Mouse (Mus musculus): ENCODE data around the gene Gpank1.
A peak's percentile ranks its signal among the peaks of the same experiment; 100 is the strongest.

Gpank1 gene

DNA sequence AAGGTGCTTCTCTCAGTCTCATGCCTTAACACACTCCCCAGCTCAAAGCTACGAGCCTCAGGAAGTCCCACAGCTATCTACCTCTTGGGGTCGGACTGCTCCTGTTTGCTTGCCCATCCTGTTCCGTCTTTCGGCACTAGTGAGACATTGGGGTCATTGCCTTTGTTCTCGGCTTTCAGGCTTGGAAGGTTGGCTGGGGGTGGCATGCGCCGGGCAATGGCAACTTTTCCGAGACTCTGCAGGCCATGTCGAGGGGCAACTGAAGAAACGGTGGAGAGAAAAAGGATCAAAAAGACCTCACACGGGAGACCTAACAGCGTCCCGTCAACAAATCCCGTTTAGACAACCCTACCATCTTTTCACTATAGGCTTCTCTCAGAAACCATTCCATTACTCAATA, 40.9 kb downstream of the Gpank1 start:
- no peak for DNase-seq

DNA sequence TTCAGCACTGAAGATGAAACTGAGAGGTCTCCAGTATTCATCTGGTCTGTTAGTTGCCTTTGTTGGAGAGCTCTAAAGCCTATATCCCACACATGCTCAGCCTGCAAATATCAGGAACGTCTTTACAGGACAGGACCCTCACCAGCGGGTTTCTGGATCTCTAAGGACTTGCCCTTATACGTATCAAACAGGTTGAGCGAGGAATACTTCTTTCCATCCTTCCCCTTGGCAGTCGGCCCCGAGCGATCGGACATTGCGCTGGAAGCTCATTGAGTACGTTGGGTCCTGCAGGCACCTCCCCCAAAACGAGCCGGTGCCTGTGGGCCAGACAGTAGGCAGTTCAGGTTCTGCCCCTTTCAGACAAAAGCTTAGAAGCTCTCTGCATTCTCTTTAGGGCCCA, 41.5 kb downstream of the Gpank1 start:
- peak; percentile 66 to 72 for DNase-seq

DNA sequence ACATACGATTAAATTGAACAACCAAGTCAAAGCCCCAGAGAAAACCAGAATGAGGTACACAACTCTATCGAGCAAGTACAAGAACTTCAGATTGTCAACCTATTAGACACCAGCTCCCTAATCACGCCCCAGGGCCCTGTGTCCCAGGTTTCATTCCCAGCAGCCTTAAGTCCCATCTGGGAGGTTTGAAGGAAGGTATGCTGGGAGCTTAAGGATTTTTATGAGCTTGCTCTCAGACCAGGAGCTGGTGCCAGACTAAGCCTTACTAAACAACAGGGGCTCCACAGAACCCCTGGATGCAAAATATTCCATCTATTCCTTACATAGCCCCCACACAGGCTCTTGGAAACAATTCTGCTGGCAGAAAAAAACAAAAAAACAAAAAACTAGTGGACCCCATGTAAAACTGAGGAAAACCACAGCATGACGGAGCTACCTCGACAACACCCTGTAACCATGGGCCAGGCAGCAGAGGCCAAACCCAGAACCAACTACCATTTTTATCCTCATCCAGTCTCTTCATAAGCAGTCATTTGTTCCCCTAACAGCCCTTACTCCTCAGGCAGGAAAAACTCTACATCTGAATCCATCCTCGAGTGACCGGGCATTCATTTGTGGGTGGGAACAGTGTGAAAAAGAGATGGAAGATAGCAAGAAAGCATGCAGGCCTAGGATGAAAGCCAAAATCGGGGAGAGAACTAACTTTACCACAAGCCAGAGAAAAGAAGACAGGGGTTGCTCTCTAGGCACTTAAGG, 42.2 kb downstream of the Gpank1 start:
- DNase-seq = no peak

DNA sequence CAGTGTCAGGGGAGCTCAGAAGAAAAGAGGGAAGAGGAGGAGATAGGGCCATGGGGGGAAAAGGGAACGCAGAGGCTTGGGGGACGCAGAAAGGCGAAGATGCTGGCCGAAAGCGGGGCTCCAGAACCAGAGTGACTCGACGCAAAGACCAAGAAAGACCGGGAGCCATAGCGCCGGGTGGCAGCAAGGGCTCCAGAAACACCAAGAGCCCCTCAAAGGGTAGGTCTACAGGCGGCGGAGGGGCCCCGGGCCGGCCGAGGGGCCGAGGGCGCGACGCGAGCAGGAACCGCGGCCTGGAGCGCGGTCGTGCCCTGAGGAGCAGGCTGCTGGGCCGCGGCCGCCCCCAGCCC, 42.9 kb downstream of the Gpank1 start:
- DNase-seq = peak in 1 of 2 experiments; percentile 24

DNA sequence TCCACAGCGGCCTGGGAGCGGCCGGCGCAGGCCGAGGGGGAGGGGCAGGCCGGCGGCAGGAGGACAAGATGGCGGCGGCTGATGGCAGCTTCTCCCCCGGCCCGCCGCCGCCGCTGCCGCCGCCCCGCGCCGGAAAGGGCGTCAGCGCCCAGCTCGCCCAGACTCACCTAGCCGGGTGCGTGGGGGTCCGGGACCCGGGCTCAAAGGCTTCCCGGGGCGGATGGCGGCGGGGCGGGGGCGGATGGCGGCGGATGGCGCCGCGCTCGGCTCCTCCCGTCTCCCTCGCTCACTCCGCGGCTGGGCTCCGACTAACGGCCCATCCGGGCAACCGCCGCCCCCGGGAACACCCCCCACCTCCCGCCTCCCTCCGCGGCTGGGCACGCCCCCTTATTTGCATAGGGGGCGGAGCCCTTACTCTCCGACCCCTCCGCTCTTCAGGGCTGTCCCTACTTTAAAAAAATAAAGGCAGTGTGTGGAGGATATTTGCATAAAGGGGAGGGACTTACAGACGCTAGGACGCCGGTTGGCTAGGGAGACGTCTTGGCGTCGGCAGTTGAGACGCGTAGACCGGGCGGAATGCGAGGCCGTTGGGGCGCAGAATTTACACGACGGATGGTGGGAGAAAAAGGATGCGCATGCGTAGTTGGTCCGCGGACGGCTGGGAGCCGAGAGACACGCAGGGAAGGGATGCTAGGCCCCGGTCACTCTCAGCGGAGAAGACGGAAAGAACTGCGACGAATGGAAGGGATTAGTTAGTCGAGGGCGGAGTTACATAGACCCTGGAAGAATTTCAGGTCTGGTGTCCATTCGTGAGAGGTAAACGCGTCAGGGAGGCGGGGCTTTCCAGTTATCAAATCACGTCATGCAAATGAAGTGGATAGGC, 43.6 kb downstream of the Gpank1 start, which contains the start of gene Prrc2a:
Prrc2a (minus strand) TSS at position 330 of the 883 bp plus-strand sequence.
- peak; percentile 98 to 99 for DNase-seq

DNA sequence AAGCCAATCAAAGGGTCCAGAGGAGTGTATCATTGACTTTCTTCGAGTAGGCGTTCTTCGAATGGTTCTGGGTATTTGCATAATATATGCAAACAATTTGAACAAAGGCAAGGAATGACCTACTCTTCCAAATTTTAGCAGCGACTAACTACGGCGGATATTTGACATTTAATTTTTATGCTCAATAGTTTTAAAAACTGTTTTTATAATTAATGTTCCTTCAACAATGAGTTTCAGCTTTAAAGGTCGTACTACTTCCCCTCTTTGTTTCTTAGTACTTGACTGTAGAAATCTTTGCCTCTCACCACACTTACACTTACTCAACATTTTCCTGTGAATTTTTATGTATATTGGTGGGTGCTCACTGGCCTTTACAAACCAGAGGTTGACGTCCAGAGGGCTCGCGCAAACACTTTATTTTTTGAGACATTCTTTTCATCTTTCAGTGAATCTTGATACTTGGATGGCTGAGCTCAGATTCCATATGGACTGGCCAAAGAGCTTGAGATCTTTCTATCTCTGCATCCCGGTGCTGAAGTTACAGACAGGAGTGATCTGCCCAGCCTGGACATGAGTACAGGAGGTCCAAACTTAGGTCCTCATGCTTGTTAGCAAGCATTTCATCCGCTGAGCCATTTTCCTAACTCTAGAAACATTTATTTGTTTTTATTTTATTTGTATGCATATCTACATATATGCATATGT, 44.3 kb downstream of the Gpank1 start:
- no peak for DNase-seq

DNA sequence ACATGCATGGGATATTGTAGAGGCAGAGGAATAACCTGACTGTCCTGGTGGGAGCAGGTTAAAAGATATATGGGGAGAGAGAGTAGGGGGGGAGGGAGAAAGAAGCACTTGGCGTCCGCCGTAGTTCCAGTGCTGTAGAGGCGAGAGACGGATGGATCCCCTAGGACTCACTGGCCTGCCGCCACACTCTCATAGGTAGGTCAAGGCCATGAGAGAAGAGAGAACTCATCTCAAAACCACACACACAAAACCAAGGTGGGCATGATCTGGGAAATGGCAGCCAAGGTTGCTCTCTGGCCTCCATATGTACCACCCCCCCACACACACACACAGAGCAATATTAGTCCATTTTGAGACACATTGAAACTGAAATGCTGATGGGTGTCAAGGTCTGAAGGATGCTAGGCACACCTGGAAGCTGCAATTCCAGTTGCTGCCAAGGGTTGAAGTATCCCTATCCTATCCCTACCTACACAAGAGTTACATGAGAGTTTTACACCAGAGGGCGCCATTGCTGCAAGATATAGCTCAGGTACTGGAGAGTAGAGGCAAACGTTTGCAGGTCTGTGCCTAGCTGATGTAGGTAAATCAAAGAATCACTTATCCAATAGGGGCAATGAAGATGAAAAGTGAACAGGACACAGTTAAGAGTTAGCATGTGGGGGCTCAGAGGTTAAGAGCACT, 45.2 kb downstream of the Gpank1 start:
- DNase-seq = peak; percentile 60 to 81

DNA sequence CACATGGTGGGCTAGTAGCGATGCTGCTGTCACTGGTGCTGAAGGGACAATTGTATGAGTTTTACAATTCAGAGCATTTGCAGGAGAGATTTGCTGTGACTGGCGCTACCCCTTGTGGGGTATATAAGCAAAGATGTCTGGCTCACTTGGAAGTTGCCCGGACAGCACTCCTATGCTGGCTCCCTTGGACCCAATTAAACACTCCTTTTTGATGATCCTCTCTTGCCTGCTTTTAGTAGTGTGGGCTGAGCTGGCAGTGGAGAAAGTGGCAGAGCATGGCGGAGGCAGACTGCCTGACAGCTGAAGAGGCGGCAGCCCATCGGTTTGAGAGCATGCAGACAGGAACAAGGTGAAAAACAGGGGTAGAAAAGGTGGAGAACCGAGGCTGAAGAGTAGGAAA, 46.5 kb downstream of the Gpank1 start:
- no peak for DNase-seq

DNA sequence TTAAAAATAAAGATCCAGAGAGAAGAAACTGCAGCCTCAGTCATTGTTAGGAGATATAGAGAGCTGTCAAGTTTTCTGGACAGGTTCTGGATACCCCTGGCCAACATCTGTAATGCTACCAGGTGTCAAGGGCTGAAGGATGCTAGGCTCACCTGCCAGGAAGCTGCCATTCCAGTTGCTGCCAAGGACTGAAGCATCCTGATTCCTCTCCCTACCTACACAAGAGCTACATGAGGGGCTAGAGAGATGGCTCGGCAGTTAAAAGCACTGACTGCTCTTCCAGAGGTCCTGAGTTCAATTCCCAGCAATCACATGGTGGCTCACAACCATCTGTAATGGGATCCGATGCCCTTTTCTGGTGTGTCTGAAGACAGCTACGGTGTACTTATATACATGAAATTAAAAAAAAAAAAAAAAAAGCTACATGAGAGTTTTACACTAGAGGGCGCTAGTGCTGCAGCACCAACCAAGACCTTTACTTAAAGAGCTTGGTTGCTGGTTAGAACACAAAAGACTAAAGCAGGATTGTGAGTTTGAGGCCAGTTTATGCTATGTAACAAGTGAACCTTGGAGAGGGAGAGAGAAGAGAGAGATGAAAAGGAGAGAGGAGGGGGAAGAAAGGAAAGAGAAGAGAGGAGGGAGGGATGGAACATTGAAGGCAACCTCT, 47.4 kb downstream of the Gpank1 start:
- DNase-seq = no peak

DNA sequence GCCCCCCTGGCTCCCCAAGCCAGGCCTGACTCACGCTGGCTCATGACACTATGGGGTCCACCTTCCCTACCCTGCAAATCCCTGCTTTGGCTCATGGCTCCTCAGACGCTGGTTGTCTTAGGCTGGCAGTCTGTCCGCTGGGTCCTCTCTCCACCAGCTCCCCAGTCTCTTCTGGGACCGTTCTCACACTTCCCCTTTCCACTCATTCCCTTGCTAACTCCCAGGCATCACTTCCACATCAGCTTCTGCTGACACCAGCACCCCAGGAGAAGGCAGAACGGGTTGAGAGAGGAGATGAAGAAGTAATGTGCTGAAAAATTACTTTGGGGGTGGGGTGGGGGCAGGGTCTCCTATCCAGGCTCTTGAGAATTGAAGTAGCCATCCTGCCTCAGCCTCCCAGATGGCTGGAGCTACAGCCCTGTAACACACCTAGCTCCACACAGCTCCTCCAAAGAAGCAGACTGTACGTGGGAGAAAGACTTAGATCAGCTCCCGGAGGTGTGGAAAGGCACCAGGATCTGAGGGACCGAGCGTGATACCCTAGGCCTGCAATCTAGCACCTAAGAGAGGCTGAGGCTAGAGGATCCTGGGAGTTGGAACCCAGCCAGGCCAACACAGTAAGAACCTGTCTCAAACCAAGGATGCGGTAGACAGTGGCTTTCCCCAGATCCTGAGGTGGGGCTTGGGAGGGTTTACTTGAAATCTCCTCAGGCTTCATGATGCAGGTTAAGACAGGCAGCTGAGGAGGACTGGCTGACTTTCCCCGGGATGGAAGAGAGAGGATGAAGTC, 51.4 kb downstream of the Gpank1 start:
- no peak for DNase-seq

DNA sequence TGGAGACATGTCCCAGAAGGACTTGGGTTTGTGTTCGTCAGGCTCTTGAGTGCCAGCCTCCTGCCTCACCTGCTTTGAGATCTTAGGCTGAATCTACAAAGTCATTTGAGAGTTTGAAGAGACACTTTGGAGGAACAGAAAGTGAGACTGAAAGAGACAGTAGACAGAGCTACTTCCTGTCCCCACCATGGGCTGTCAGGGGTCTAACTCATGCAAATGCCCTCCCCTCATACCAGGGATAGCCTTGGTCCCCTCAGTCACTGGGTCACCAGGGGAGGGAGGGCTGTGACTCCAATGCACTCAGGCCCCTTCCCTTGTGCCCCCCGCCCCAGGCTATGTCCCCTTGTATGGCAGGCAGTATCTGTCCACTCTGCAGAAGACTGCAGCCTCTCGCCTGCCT, 52.1 kb downstream of the Gpank1 start:
- no peak for DNase-seq

Measured in lung, adult 18-20 months (tissue).